Mouse (Mus musculus) cerebellum, postnatal 36 days (tissue): Measurements from ENCODE around the gene Tacstd2.
"Not testable (repeated sequence)": the region's sequence is repeated elsewhere in the genome, so short reads cannot be mapped to it uniquely, and the experiment has no call there.

Source experiments
- DNase-seq, 2 experiments: peaks; one replicate each; pipeline ENCODE4 v3.0.0; 2021 to 2022; ENCODE audit warnings: mixed read lengths in 2 of 2

Gene Tacstd2

DNA sequence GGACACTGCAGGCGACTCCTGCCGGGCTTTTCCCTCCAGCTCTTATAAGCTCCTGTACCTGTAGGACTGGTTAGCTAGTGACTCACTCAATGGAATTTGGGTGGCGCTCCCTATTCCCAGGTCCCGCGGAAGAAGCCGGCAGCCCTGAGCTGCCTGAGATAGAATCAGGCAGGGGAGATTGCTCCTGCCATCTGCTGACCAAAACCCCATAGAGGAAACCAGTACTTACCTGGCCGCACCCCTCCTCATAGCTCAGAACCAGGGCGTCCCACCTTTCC lies at the start of gene Tacstd2:
Gene Tacstd2, minus strand, starts transcription at position 20 of the 278 bp plus-strand sequence.
- DNase-seq: no peak

DNA sequence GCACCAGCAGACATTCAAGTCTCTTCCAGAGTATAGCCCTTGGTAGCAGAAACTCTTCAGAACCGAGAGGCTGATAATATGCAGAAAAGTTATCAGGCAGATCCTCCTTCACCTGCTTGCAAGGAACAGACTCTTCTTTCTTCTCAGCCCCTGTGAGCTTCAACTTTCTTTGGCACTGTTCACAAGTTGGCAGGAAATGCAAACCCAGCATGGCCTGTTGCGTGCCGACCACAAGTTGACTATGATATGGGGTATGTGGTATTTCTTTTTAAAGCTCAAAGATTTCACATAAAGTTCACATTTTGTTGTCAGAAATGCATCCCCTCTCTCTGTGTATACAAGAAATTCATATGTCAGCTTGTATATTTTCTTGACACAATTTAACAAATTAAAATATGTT lies 30.7 kb upstream of the Tacstd2 start:
- no peak for DNase-seq

DNA sequence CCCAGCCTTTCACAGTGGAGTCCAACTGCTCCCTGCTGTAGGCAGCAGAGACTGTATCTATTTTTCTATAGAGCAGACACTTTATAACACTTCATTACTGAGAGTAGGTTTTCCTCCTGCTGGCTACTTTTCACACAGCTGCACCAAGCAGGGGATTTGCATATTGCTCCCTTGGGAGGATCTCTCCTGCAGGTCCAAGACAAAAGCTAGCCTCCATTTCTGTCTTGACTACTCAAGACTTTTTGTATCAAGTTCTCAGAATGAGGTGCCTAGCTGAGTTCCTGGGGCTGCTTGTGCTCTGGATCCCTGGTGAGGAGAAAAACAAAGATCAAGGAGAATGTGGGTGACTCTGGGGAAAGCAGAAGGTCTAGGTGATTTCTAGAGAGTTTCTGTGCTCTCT lies 19.8 kb upstream of the Tacstd2 start:
- DNase-seq: no peak

DNA sequence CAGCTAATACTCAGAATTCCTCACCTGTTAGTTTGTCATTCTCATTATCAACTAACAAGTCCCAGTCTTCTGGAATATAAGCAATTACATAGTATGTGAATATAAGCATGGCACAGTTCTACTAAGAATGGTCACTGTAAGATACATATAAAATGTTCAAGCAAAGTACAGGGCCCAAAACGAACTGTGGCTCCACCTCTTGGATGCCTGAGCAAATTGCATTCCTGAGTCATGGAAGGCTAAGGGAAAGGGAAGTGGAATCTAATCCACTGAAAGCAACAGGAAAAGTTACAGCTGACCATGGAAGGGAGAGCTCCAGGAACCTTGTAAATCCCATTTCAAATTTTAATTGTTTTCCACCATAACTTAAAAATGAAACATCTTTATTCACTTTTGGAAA lies 14.0 kb upstream of the Tacstd2 start:
- no peak for DNase-seq

DNA sequence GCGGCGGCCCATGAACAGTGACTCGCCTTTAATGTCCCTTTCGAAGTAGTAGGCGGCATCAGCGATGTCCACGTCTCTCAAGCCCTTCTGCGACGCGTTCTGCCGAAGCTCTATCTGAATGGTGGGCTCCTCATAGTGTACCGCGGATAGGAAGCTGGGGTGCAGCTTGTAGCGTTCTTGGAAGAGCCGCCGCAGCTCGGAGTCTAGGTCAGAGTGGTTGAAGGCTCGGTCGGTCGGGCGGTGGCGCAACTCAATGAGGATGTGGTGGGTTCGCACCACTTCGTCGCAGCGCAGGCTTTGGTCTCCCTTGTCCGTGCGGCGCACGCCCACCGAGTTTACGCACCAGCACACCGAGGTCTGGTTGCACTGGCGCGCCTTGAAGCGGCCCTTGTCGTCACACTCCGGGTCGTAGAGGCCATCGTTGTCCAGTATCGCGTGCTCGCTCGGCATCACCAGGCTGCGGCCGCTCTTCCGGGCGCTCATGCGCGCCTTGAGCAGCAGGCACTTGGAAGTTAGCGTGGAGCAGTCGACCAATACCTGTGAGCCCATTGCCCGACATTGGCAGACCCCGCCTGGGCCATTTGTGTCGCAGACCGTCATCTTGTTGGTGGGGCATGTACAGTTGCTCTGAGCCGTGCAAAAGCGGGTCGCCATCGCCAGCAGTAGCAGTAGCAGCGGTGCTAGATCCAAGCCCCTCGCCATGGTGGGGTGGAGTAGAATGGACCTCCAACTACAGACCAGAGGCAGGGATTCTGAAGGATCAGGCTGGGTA lies 405 bp downstream of the Tacstd2 start:
- DNase-seq: no peak

DNA sequence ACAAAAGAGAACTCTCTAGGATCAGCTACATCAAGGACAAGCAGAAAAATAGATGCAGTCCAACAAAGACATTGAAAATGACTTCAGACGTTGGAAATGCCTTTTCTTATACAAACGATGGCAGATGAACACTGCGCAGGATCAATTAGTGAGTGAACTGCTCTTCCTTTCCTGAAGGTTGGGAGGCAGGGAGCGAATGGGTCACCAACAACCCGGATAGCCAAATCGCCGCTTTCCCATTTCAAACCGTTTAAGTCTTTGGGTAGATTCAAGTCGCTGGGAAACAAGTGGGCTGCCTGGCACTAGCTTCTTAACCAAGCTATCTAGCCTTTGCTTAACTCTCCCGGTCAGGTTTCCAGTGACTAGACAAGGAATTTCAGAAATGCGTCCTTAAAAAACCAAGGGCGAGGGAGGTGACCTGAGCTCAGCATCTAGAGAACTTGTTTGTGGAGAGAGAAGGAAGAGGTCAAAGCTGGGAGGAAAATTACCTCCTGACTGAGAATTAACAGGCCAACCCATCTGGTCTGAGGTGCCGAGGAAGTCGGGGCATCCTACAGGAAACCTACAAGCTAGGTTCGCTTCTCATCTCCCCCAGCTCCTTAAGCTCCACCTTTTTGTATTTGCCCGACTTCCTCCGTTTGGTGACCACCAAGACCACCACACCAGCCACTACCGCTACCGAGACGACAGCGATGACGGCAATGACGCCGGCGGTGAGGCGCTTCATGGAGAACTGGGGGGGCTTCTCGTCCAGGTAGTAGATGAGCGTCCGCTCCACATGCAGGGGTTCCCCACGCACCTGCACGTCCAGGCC lies 1.2 kb downstream of the Tacstd2 start:
- no peak for DNase-seq

DNA sequence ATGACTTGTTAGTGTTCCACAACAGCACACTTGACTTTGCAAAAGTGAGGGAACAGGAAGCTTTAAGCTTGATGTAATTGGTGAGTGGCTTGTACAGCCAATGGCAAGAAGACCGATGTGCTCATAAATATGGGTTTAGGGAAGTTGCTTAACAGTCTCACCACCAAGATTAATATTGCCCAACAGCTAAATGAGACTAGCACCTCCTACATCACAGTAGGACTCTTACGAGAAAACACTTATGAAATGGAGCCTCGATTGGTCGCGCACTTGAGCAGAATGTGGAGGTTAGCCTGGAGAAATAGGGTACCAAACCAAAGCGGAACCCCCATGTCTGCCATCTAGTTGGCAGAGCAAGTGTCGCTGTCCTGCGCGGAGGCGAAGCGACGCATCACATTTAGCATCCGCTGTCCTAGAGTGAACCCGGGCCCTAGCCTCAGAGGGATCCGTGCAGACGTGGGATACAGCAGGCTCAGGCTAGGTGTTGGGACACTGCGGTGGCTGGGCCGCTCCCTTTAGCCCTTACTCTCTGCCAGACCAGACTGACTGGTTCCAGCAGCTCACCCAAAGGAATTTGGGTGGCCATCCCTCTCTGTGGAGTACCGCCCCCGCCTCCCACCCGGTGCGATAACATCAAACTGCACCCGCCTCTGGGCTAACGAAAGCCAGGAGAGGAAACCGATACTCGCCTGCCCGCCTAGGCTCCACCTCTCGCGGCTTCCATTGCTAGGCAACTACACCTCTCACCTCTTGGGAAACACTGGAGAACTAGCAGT lies 2.7 kb downstream of the Tacstd2 start:
- DNase-seq: no peak

DNA sequence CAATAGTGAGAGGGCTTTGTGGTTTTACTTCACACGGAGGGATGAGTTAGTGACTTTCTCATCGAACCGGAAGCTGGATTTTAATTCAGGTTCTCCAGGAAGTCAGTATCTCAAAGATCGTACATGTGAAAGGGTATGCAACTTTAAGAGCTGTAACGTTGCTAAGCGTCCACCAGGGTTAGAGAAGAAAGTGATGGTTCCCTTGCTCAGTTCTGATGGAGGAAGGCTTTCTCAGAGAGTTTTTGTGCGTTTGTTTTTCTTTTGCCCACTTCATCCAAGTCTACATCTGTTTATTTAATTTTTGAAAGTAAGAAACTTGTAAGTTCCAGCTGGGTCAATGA lies 3.8 kb downstream of the Tacstd2 start:
- DNase-seq: no peak

DNA sequence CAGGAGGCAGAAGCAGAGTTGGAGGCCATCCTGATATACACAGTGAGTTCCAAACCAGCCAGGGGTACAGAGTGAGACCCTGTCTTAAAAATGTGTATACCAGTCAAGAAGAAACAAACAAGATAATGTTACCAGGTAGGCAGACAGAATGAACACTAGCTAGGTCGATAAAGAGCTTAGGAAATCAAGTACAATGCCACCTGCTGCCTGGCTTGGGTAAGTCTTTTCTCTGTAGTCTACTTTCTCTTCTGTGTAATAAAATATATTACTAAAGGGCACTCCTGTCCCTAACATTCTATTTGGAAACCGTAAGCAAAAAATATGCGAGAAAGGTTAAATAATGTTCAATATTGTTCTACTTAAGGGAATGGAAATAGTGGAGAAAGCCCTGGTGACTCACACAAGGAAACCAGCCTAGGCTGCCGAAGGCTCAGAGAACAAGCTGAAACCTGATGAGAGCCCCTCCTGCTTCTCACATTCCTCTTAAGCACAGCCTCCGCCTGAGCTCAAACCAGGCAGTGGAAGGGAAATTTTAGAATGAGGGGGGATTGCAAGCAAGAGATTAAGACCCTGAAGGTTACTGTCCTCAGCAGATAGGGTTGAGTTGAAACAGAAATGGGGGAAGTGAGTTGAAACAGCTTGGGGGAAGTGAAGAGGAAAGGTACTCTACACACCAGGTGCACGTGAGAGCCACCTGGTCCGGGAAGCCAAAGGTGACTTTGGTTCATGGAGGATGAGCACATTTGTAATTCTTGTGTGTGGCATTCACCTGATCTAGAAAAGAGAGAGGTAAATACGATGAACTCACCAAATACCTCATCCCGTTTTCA lies 4.4 kb downstream of the Tacstd2 start:
- DNase-seq: no peak

DNA sequence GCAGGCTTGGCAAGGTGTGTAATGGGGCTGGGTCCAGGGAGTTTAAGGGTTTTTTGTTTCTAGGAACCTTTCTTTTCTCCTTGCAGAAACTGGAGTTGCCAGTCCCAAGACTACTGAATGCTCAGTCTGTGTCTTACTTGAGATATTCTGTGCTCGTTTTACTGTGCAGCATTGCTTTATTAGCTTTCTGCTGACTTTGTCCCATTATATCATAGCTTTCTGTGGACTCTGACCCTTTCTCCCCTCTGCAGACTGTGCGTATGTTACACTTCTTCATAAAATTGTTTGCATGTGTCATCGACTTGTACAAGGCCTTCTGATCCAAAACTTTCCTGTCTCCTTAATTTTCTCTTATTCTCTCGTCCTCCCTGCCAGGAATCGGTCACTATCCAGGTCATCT lies 9.2 kb downstream of the Tacstd2 start:
- DNase-seq: no peak

DNA sequence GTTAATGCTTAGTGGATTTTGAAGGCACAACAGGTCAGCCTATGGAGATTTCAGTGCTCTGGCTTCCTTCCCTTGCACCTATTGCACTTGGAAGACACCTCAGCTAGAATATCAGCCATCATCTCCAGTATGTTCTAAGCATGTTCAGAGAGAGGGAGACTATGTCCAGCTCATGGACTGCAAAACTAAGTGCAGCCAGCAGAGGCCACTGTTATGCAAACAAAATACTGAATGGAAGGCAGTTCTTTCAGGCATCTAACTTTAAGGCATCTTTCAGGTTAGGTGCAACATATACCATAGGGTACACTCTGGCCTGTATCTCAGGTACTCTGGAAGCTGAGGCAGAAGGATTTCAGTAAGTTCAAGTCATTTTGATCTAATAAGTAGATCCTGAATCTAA lies 24.8 kb downstream of the Tacstd2 start:
- no peak for DNase-seq

DNA sequence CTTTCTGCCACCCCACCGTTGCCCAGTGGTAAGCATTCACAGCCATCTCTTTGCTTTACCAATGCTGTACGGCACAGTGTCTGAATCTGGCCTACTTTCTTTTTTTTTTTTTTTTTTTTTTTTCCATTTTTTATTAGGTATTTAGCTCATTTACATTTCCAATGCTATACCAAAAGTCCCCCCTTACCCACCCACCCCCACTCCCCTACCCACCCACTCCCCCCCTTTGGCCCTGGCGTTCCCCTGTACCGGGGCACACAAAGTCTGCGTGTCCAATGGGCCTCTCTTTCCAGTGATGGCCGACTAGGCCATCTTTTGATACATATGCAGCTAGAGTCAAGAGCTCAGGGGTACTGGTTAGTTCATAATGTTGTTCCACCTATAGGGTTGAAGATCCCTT lies 33.7 kb downstream of the Tacstd2 start:
- not testable (repeated sequence) for DNase-seq

DNA sequence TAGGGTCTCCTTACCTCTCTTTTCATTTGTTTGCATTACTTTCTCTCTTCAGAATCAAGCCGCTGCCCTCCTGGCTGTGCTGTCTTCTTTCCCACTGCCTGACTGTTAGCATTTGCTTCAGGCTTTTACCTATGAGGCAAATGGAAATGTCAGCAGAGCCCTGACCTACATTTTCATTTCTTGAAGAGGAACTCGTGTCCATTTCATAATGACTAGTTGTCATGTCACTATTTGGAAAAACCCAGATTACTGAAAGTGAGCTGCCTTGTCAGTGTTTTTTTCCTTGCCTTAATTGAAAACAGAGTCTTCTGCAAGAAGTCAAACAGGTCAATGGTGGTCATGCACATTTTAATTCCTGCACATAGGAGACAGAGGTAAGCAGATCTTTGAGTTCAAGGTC lies 43.8 kb downstream of the Tacstd2 start, which contains the start of gene Il23r:
Gene Il23r, minus strand, starts transcription at position 101 of the 400 bp plus-strand sequence.
- no peak for DNase-seq
